Mouse (Mus musculus) left cerebral cortex, adult 2 months (tissue): ENCODE measurements around the gene Atp6v0d1. TPM values are rescaled to one million over a fixed set of nuclear protein-coding genes. Genes with fewer than 3 reads are reported as not detected.
A peak's percentile ranks its signal among the peaks of the same experiment; 100 is the strongest.

Experiments
- DNase-seq, 2 experiments: peaks; one replicate each; pipeline ENCODE4 v3.0.0; 2021 to 2022; ENCODE audit warnings: low spot score in 2 of 2, mixed read lengths in 1 of 2; ENCODE audit errors: extremely low spot score in 1 of 2
- H3K27ac ChIP-seq: fragments of 200-600 bp; 2 replicates; pipeline ENCODE4 v1.8.1; 2022
- H3K4me3 ChIP-seq: fragments of 200-600 bp; 2 replicates; pipeline ENCODE4 v1.8.1; 2022
- CTCF ChIP-seq: fragments of 200-600 bp; IDR thresholded peaks from 2 replicates; pipeline ENCODE4 v1.8.1; 2022; ENCODE audit warnings: antibody characterized with exemption, mild to moderate bottlenecking, moderate library complexity
- intact Hi-C: fragments of 180-260 bp; cut with DNase I; formaldehyde crosslinking; loops from one replicate; pipeline ENCODE4 v1.15.1; 2025
- total RNA-seq, 2 experiments: library from RNA; stranded (reverse); gene quantifications; 2 replicates each; pipeline ENCODE4 v1.2.3; 2021

Gene Atp6v0d1
- total RNA-seq, 2 experiments from 2014 or later: 288 to 319 TPM

- TF ChIP-seq CTCF: peak; percentile 83
- Histone ChIP-seq H3K4me3 (no peak overlapping the region), H3K27ac (no peak overlapping the region)
- peak; percentile 69 to 75 for DNase-seq
- intact Hi-C loops: loop anchor here (1.0 kb wide), 1 partner anchor 38 kb away; no protein-coding TSS in a partner anchor
Measured at GRCm38 (mm10) chr8:105516018-105516645, 49.7 kb downstream of the Atp6v0d1 start.

GRCm38 (mm10) chr8:105514656-105515055 is 51.2 kb downstream of the Atp6v0d1 start:
- no peak for TF ChIP-seq CTCF
- no peak for DNase-seq
- intact Hi-C loops: no loop called here
- Histone ChIP-seq H3K27ac (no peak overlapping the region), H3K4me3 (no peak overlapping the region)

DNA sequence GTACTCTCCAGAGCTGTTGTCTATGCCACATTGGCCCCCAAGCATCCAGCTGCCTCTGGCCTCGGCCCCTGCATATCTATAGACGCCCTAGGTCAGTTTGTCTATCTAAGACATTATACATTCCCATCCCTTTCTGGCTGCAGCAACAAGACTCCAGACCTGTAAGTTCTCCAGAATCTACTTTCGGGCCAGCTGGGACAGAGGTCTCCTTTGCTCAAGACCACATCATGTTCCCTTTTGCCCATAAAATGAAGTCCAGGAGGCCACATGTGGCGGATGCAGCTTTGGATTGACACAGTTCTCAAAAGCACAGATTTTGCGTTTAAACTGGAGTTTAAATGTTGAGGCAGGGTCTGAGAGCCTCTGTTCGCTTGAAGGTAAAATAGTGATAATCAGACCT is 51.7 kb downstream of the Atp6v0d1 start:
- no peak overlapping the region for H3K27ac ChIP-seq
- intact Hi-C loops: no loop called here
- TF ChIP-seq CTCF: no peak
- no peak for DNase-seq
- H3K4me3 ChIP-seq: no peak overlapping the region

- intact Hi-C loops: no loop called here
- no peak for DNase-seq
- TF ChIP-seq CTCF: no peak
- Histone ChIP-seq H3K27ac (no peak overlapping the region), H3K4me3 (no peak overlapping the region)
Measured at GRCm38 (mm10) chr8:105509997-105510735, 55.7 kb downstream of the Atp6v0d1 start.

DNA sequence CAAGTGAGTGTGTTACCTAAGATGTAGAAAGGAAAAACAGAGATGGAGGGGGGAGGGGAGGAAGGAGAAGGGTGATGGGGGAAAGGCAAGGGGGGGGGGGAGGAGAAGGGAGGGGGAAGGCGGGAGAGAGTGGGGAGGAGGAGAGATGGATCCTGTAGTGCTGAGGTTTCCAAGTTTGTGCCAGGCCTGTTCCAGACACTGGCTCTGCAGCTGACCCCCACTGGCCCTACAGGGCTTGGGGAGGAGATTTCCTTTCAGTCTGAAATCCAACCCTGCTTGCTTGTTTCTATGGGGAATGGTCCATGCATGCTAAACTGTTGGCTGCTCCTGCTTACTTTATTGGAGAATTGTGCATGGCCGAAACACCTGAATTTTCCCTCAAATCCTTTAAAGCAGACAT is 57.1 kb downstream of the Atp6v0d1 start:
- intact Hi-C loops: no loop called here
- Histone ChIP-seq H3K27ac (no peak overlapping the region), H3K4me3 (no peak overlapping the region)
- TF ChIP-seq CTCF: no peak
- DNase-seq: no peak

- no peak overlapping the region for H3K27ac ChIP-seq
Measured at GRCm38 (mm10) chr8:105506977-105507376, 58.9 kb downstream of the Atp6v0d1 start.

GRCm38 (mm10) chr8:105504617-105505016 is 61.2 kb downstream of the Atp6v0d1 start:
- H3K27ac ChIP-seq: no peak overlapping the region
- intact Hi-C loops: no loop called here
- no peak overlapping the region for H3K4me3 ChIP-seq
- no peak for TF ChIP-seq CTCF
- DNase-seq: no peak

More at GRCm38 (mm10) chr8:105506977-105507376, 58.9 kb downstream of the Atp6v0d1 start:
- TF ChIP-seq CTCF: no peak
- intact Hi-C loops: no loop called here
- H3K4me3 ChIP-seq: no peak overlapping the region
- DNase-seq: no peak

- intact Hi-C loops: no loop called here
- Histone ChIP-seq H3K27ac (no peak overlapping the region), H3K4me3 (no peak overlapping the region)
- DNase-seq: no peak
- no peak for TF ChIP-seq CTCF
Measured at GRCm38 (mm10) chr8:105499787-105500186, 66.1 kb downstream of the Atp6v0d1 start.

DNA sequence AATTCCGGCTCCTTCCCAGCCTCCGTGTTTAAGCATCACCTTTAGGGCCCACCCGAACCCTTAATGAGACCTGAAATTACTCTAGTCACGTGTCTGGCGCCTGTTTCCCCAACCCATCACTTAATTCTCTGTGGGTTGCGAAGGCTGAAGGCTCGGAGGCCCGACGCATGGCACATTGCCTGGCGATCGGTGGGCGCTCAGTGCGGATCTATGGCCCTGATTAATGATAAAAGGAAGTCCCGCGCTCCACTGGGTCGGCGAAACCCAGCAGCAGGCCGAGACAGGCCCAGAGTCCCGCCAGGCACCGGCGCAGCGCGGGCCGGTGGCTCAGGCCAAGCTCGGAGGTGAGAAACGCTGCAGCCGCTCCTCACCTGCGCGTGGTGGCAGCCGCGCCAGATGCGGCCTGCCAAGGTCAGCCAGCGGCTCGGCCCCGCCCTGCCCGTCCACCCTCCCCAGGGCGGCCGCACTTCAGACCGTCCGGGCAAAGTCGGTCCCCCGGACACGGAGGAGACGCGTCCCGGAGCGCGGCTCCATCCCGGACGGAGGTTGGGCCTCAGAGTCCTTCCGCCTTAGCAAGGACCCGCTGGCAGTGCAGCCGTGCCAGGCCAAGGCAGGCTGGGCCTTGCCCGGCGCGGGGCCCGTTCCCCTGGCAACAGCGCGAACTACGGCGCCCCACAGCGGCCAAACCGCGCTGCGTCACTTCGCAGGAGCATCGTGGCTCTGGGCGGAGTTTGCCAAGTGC is 69.2 kb downstream of the Atp6v0d1 start, which contains the start of gene Zdhhc1:
TSS of gene Zdhhc1 (minus strand) at position 464 of the 742 bp plus-strand sequence.
- peak; percentile 61 for TF ChIP-seq CTCF
- intact Hi-C loops: no loop called here

DNA sequence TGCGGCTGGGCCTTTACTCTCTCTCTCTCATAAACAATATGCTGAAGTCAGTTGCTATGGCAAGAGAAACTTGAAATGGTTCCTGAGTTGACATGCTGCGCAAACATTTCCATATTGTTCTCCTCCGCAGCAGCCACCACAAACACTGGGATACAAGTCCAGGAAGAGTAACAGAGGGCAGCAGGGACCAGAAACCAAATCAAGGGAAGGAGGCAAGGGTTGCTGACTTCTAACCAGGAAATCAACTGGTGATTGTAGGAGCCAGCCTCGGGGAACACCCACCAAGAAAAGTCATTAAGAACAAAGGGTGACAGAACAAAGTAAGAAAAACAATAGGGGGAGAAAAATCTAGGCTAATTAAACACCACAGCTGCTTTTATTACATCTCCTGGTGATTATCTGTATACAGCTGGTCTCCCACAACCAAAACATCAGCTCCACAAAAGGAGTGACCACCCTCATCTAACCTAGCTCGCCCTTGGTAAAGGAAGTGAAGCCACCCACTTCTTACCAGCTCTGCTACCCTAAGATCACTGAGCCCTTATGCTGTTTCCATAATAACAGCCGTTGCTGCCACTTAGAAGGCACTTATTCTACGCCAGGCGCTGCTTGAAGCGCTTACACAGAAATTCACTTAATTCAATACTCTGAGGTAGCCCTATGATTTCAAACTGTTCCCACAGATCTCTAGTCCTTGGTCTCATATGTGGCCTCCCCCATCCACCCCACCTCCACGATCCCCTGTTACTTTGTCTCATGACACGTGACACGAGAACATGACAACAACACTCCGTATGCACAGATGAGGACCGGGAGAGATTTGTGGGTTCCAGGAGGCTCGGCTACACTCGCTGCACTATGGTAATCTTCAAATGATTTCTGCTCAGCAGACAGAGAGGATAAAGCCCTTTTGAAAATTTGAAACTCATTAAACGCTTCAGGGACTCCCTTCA is 70.2 kb downstream of the Atp6v0d1 start:
- TF ChIP-seq CTCF: no peak
- DNase-seq: no peak
- H3K4me3 ChIP-seq: peak overlapping the region; percentile 98
- peak overlapping the region; percentile 83; the same call in 1 of the 2 replicates for H3K27ac ChIP-seq
- intact Hi-C loops: no loop called here

More for the DNA sequence above, 69.2 kb downstream of the Atp6v0d1 start, which contains the start of gene Zdhhc1:
- Histone ChIP-seq H3K27ac (peak within 1 kb of the TSS; percentile 83), H3K4me3 (peak within 1 kb of the TSS; percentile 98)
- DNase-seq: peak; percentile 90 to 96

GRCm38 (mm10) chr8:105494566-105494965 is 71.3 kb downstream of the Atp6v0d1 start:
- DNase-seq: no peak
- TF ChIP-seq CTCF: no peak
- intact Hi-C loops: no loop called here
- Histone ChIP-seq H3K27ac (no peak overlapping the region), H3K4me3 (no peak overlapping the region)
